Mouse (Mus musculus): ENCODE data around the gene Opa3. TPM values are rescaled to one million over a fixed set of nuclear protein-coding genes. Genes with fewer than 3 reads are reported as not detected.

Gene Opa3
- polyA plus RNA-seq, 2 experiments, result 8.3 to 12.8 TPM

GRCm38 (mm10) chr7:19247511-19247910 is 19.4 kb downstream of the Opa3 start:
- Histone ChIP-seq H3K27ac (peak overlapping the region; percentile 63), H3K9ac (replicated peaks) (no peak overlapping the region), H3K9me3 (ENCODE audit: control insufficient read depth, low read length) (no peaks in the 10 kb centered on the region), H3K4me1 (replicated peaks; ENCODE audit: control insufficient read depth in 2 of 2, insufficient read depth in 2 of 2, low read length in 1 of 2) (peaks cover 25 to 27% of the 10 kb centered on the region in 2 experiments), H3K4me2 (ENCODE audit: low read depth) (no peak overlapping the region), H3K36me3 (replicated peaks; ENCODE audit: control insufficient read depth, insufficient read depth, low read depth) (peaks cover 11% of the 10 kb centered on the region), H3K4me3 (ENCODE audit: insufficient read depth in 1 of 2, low read depth in 2 of 2, low read length in 2 of 2) (no peak overlapping the region), H3K27me3 (ENCODE audit: control insufficient read depth, insufficient read depth, low read length) (no peaks in the 10 kb centered on the region)
- ATAC-seq (ENCODE audit: insufficient read depth) (no peak), DNase-seq (ENCODE audit: low read depth in 3 of 3, low spot score in 3 of 3) (peak in 2 of 3 experiments; percentile 55 to 58)
- 68% methylated on average over 2 of the region's 2 CpGs for WGBS (ENCODE audit: insufficient replicate concordance)
- no peak for TF ChIP-seq EP300 (IDR thresholded peaks at IDR 0.05; ENCODE audit: low read depth)
- TF ChIP-seq CTCF (IDR thresholded peaks at IDR 0.05; ENCODE audit: low read depth), result no peak

- Histone ChIP-seq H3K27ac (no peak overlapping the region), H3K36me3 (replicated peaks; ENCODE audit: control insufficient read depth, insufficient read depth, low read depth) (no peaks in the 10 kb centered on the region; the same call in none of the 2 replicates), H3K4me3 (ENCODE audit: insufficient read depth in 1 of 2, low read depth in 2 of 2, low read length in 2 of 2) (no peak overlapping the region), H3K4me2 (ENCODE audit: low read depth) (no peak overlapping the region), H3K9me3 (ENCODE audit: control insufficient read depth, low read length) (no peaks in the 10 kb centered on the region), H3K4me1 (replicated peaks; ENCODE audit: control insufficient read depth in 2 of 2, insufficient read depth in 2 of 2, low read length in 1 of 2) (peaks cover 7 to 9% of the 10 kb centered on the region in 2 experiments), H3K27me3 (ENCODE audit: control insufficient read depth, insufficient read depth, low read length) (no peaks in the 10 kb centered on the region), H3K9ac (replicated peaks) (no peak overlapping the region)
- DNase-seq (ENCODE audit: low read depth in 3 of 3, low spot score in 3 of 3), result no peak
- 66% methylated on average over 4 of the region's 4 CpGs for WGBS (ENCODE audit: insufficient replicate concordance)
- ATAC-seq (ENCODE audit: insufficient read depth), result no peak
- TF ChIP-seq CTCF (IDR thresholded peaks at IDR 0.05; ENCODE audit: low read depth) (no peak), EP300 (IDR thresholded peaks at IDR 0.05; ENCODE audit: low read depth) (no peak)
Measured at GRCm38 (mm10) chr7:19252078-19252477, 23.9 kb downstream of the Opa3 start.

- Histone ChIP-seq H3K9me3 (ENCODE audit: control insufficient read depth, low read length) (no peaks in the 10 kb centered on the region), H3K4me1 (replicated peaks; ENCODE audit: control insufficient read depth in 2 of 2, insufficient read depth in 2 of 2, low read length in 1 of 2) (peaks cover 13 to 15% of the 10 kb centered on the region in 2 experiments), H3K4me2 (ENCODE audit: low read depth) (no peak overlapping the region), H3K4me3 (ENCODE audit: insufficient read depth in 1 of 2, low read depth in 2 of 2, low read length in 2 of 2) (no peak overlapping the region), H3K9ac (replicated peaks) (no peak overlapping the region), H3K36me3 (replicated peaks; ENCODE audit: control insufficient read depth, insufficient read depth, low read depth) (peaks cover 9% of the 10 kb centered on the region), H3K27me3 (ENCODE audit: control insufficient read depth, insufficient read depth, low read length) (no peaks in the 10 kb centered on the region), H3K27ac (no peak overlapping the region)
- TF ChIP-seq EP300 (IDR thresholded peaks at IDR 0.05; ENCODE audit: low read depth) (no peak), CTCF (IDR thresholded peaks at IDR 0.05; ENCODE audit: low read depth) (no peak)
- ATAC-seq (ENCODE audit: insufficient read depth), result no peak
- DNase-seq (ENCODE audit: low read depth in 3 of 3, low spot score in 3 of 3), result no peak
- 60% methylated on average over 5 of the region's 5 CpGs for WGBS (ENCODE audit: insufficient replicate concordance)
Measured at GRCm38 (mm10) chr7:19253437-19253836, 25.3 kb downstream of the Opa3 start.

- no peak overlapping the region for H3K4me3 ChIP-seq (ENCODE audit: insufficient read depth in 1 of 2, low read depth in 2 of 2, low read length in 2 of 2)
- no peaks in the 10 kb centered on the region for H3K27me3 ChIP-seq (ENCODE audit: control insufficient read depth, insufficient read depth, low read length)
- H3K27ac ChIP-seq, result no peak overlapping the region
- DNase-seq (ENCODE audit: low read depth in 3 of 3, low spot score in 3 of 3) (no peak), ATAC-seq (ENCODE audit: insufficient read depth) (no peak)
- no peak overlapping the region for H3K4me2 ChIP-seq (ENCODE audit: low read depth)
- H3K9me3 ChIP-seq (ENCODE audit: control insufficient read depth, low read length), result no peaks in the 10 kb centered on the region
- no peak for TF ChIP-seq EP300 (IDR thresholded peaks at IDR 0.05; ENCODE audit: low read depth)
- TF ChIP-seq CTCF (IDR thresholded peaks at IDR 0.05; ENCODE audit: low read depth), result no peak
- peaks cover 13 to 16% of the 10 kb centered on the region in 2 experiments for H3K4me1 ChIP-seq (replicated peaks; ENCODE audit: control insufficient read depth in 2 of 2, insufficient read depth in 2 of 2, low read length in 1 of 2)
- H3K36me3 ChIP-seq (replicated peaks; ENCODE audit: control insufficient read depth, insufficient read depth, low read depth), result peaks cover 19% of the 10 kb centered on the region
- 89% methylated on average over 17 of the region's 17 CpGs for WGBS (ENCODE audit: insufficient replicate concordance)
- H3K9ac ChIP-seq (replicated peaks), result no peak overlapping the region
Measured at GRCm38 (mm10) chr7:19255395-19255794, 27.3 kb downstream of the Opa3 start.

- Histone ChIP-seq H3K4me3 (ENCODE audit: insufficient read depth in 1 of 2, low read depth in 2 of 2, low read length in 2 of 2) (no peak overlapping the region), H3K27ac (no peak overlapping the region), H3K4me2 (ENCODE audit: low read depth) (no peak overlapping the region), H3K4me1 (replicated peaks; ENCODE audit: control insufficient read depth in 2 of 2, insufficient read depth in 2 of 2, low read length in 1 of 2) (peaks cover 13 to 16% of the 10 kb centered on the region in 2 experiments), H3K27me3 (ENCODE audit: control insufficient read depth, insufficient read depth, low read length) (no peaks in the 10 kb centered on the region), H3K9me3 (ENCODE audit: control insufficient read depth, low read length) (no peaks in the 10 kb centered on the region), H3K36me3 (replicated peaks; ENCODE audit: control insufficient read depth, insufficient read depth, low read depth) (peaks cover 27% of the 10 kb centered on the region), H3K9ac (replicated peaks) (no peak overlapping the region)
- ATAC-seq (ENCODE audit: insufficient read depth) (no peak), DNase-seq (ENCODE audit: low read depth in 3 of 3, low spot score in 3 of 3) (no peak)
- WGBS (ENCODE audit: insufficient replicate concordance), result 72% methylated on average over 7 of the region's 7 CpGs
- TF ChIP-seq EP300 (IDR thresholded peaks at IDR 0.05; ENCODE audit: low read depth), result no peak
- TF ChIP-seq CTCF (IDR thresholded peaks at IDR 0.05; ENCODE audit: low read depth), result no peak
Measured at GRCm38 (mm10) chr7:19256567-19256966, 28.4 kb downstream of the Opa3 start.

Data from liver, embryonic 14.5 days (tissue).